Mouse (Mus musculus) C2C12 (cell line): Measurements from ENCODE around the gene Ell3.

Source experiments
- CEBPB ChIP-seq: IDR thresholded peaks from one replicate; pipeline ENCODE4 v1.6.1; 2011; ENCODE audit warnings: low read depth, mild to moderate bottlenecking, control low read depth, moderate library complexity
- CTCF ChIP-seq: IDR thresholded peaks from one replicate; pipeline ENCODE4 v1.5.1; 2011; ENCODE audit not compliant: control insufficient read depth, insufficient read depth, insufficient read length
- FOSL1 ChIP-seq: IDR thresholded peaks from one replicate; pipeline ENCODE4 v1.8.0; 2011; ENCODE audit warnings: mild to moderate bottlenecking, low read length; ENCODE audit not compliant: poor library complexity, insufficient read depth, severe bottlenecking
- MYOG ChIP-seq: IDR thresholded peaks from one replicate; pipeline ENCODE4 v1.6.1; 2011; ENCODE audit not compliant: control insufficient read depth, insufficient read length; ENCODE audit errors: extremely low read depth
- USF1 ChIP-seq: IDR thresholded peaks from one replicate; pipeline ENCODE4 v1.6.1; 2011; ENCODE audit warnings: low read depth, mild to moderate bottlenecking, control low read depth, moderate library complexity

GRCm38 (mm10) chr2:121439746-121440145 lies 4.3 kb downstream of the Ell3 start:
- no peak for TF ChIP-seq CTCF
- TF ChIP-seq USF1, result no peak
- TF ChIP-seq FOSL1, result no peak
- no peak for TF ChIP-seq MYOG
- no peak for TF ChIP-seq CEBPB
